Mouse (Mus musculus) kidney, adult 2 months (tissue): ENCODE data around the gene Mgst2.

ENCODE experiments used
- CTCF ChIP-seq: fragments of 200-500 bp; conservative IDR thresholded peaks from 2 replicates; pipeline ENCODE4 v1.5.1; 2011; ENCODE audit warnings: low read depth, mild to moderate bottlenecking, control low read depth, low read length, moderate library complexity, mixed read lengths; ENCODE audit not compliant: insufficient read depth, insufficient read length
- POLR2A ChIP-seq: fragments of 200-500 bp; IDR thresholded peaks from one replicate; pipeline ENCODE4 v1.6.1; 2011; ENCODE audit warnings: low read depth, low read length, control low read depth

GRCm38 (mm10) chr3:51726257-51726656 lies 66.1 kb downstream of the Mgst2 start:
- TF ChIP-seq POLR2A (no peak), CTCF (no peak)
